Mouse (Mus musculus) bone marrow macrophage, adult 2 months (primary cell): ENCODE measurements around the gene Hist1h4b.

ENCODE experiments used
- CTCF ChIP-seq: IDR thresholded peaks from 2 replicates; pipeline ENCODE4 v1.5.1; 2012; ENCODE audit warnings: low read depth, mild to moderate bottlenecking, low read length, moderate library complexity
- POLR2A ChIP-seq: IDR thresholded peaks from 2 replicates; pipeline ENCODE4 v1.6.1; 2012; ENCODE audit warnings: mild to moderate bottlenecking, low read depth, low read length, borderline replicate concordance

DNA sequence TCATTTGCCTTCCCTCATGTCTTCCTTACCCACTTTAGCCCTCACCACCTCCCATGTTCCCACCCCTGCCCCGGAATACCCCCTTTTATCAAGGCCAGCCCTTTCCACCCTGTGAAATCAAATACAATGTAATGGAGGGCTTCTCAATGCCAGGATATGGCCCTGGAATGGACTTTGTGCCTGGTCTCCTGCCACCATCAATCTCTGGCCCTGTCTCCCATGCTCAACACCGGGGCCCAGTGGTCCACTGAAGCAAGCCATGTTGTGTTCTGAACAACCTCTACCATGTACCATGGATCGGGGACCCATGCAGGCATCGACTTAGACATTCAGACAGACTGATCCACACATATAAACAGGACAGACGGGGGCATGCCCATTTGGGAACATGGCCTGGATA is 27.1 kb upstream of the Hist1h4b start:
- TF ChIP-seq CTCF (no peak), POLR2A (no peak)
